Mouse (Mus musculus): ENCODE data around the gene Rtn4rl1.
"Not testable (repeated sequence)": the region's sequence is repeated elsewhere in the genome, so short reads cannot be mapped to it uniquely, and the experiment has no call there.

The Rtn4rl1 gene

GRCm38 (mm10) chr11:75288517-75288916, 94.9 kb downstream of the Rtn4rl1 start:
- no peak for ATAC-seq (ENCODE audit: insufficient number of reproducible peaks, low FRiP score, low TSS enrichment)

GRCm38 (mm10) chr11:75289120-75289519, 95.5 kb downstream of the Rtn4rl1 start:
- no peak for ATAC-seq (ENCODE audit: insufficient number of reproducible peaks, low FRiP score, low TSS enrichment)

- ATAC-seq (ENCODE audit: insufficient number of reproducible peaks, low FRiP score, low TSS enrichment): peak; percentile 61; the same call in 1 of the 2 replicates
Measured at GRCm38 (mm10) chr11:75290566-75291271, 97.1 kb downstream of the Rtn4rl1 start.

- no peak for ATAC-seq (ENCODE audit: insufficient number of reproducible peaks, low FRiP score, low TSS enrichment)
Measured at GRCm38 (mm10) chr11:75291389-75292215, 98.0 kb downstream of the Rtn4rl1 start.

DNA sequence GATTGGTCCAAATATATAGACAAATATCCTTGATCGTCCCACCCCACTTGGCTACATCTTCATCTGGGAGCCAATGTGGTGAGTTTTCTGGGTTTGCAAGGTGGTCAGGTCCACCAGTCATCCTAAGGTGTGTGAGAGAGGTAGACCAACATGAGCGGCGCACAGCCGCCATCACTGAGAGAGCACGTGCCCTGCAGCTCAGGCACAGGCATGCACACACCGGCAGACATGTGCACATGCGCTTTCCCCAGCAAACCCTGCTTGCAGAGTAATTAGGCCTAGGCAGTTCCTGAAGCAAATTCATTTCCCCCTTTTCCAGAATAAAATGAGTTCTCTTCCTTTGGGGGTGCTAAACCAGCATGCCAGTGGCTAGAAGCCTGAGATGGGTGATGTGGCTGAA, 98.7 kb downstream of the Rtn4rl1 start:
- no peak for ATAC-seq (ENCODE audit: insufficient number of reproducible peaks, low FRiP score, low TSS enrichment)

- ATAC-seq (ENCODE audit: insufficient number of reproducible peaks, low FRiP score, low TSS enrichment): no peak
Measured at GRCm38 (mm10) chr11:75293852-75294361, 100.3 kb downstream of the Rtn4rl1 start.

- ATAC-seq (ENCODE audit: insufficient number of reproducible peaks, low FRiP score, low TSS enrichment): no peak
Measured at GRCm38 (mm10) chr11:75294862-75295261, 101.3 kb downstream of the Rtn4rl1 start.

DNA sequence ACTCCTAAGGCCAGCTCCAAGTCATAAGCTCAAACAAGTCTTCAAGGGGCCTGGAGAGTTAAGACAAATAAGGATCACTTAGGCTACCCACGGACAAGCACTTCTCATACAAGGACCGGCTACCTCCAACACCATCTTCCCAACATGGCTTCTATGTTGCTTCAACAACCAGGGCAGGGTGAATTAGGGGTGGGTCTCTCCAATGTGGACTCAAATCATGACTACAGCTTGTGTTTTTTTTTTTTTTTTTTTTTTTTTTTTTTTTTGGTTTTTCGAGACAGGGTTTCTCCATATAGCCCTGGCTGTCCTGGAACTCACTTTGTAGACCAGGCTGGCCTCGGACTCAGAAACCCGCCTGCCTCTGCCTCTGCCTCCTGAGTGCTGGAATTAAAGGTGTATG, 102.0 kb downstream of the Rtn4rl1 start:
- not testable (repeated sequence) for ATAC-seq (ENCODE audit: insufficient number of reproducible peaks, low FRiP score, low TSS enrichment)

GRCm38 (mm10) chr11:75296406-75297005, 102.9 kb downstream of the Rtn4rl1 start:
- ATAC-seq (ENCODE audit: insufficient number of reproducible peaks, low FRiP score, low TSS enrichment): no peak

GRCm38 (mm10) chr11:75297631-75298030, 104.0 kb downstream of the Rtn4rl1 start:
- ATAC-seq (ENCODE audit: insufficient number of reproducible peaks, low FRiP score, low TSS enrichment): no peak

DNA sequence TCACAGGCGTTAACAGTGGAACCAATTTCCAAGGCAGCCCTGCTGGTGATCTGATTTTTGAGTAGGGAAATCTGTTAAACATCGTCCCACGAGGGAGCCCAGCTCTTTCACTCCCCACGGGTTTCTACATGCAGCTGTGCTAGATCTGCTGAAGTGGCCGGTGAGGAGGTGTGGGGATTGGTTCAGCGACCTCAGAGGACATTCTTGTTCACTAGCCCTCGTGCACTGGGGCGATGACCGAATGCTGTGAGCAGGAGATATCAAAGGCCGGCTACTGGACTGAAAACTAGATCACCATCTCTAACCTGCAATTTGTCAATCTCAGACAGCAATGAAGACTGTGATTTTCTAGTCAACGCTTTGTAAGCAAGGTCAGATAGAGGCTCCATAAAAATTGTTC, 104.9 kb downstream of the Rtn4rl1 start:
- no peak for ATAC-seq (ENCODE audit: insufficient number of reproducible peaks, low FRiP score, low TSS enrichment)

- ATAC-seq (ENCODE audit: insufficient number of reproducible peaks, low FRiP score, low TSS enrichment): no peak
Measured at GRCm38 (mm10) chr11:75299786-75300185, 106.2 kb downstream of the Rtn4rl1 start.

- no peak for ATAC-seq (ENCODE audit: insufficient number of reproducible peaks, low FRiP score, low TSS enrichment)
Measured at GRCm38 (mm10) chr11:75300954-75301353, 107.4 kb downstream of the Rtn4rl1 start.

GRCm38 (mm10) chr11:75304797-75305196, 111.2 kb downstream of the Rtn4rl1 start:
- ATAC-seq (ENCODE audit: insufficient number of reproducible peaks, low FRiP score, low TSS enrichment): no peak

DNA sequence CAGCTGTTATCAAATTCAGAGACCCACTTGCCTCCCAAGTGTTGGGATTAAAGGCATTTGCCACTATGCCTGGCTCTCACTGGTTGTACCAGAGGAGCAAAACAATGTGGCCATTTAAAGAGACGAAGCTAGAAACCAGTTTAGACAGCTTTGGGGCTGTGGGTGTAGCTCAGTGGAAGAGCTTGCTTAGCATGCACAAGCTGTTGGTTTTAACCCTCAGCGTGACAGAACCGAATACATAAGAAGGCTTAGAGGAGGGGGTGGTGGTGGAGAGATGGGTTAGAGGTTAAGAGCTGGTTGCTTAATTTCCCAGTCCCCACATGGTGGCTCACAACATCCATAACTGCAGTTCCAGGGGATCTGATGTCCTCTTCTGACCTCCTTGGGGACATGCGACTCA, 115.1 kb downstream of the Rtn4rl1 start:
- ATAC-seq (ENCODE audit: insufficient number of reproducible peaks, low FRiP score, low TSS enrichment): no peak

GRCm38 (mm10) chr11:75310813-75311212, 117.2 kb downstream of the Rtn4rl1 start:
- no peak for ATAC-seq (ENCODE audit: insufficient number of reproducible peaks, low FRiP score, low TSS enrichment)

GRCm38 (mm10) chr11:75311751-75312150, 118.2 kb downstream of the Rtn4rl1 start:
- ATAC-seq (ENCODE audit: insufficient number of reproducible peaks, low FRiP score, low TSS enrichment): no peak

DNA sequence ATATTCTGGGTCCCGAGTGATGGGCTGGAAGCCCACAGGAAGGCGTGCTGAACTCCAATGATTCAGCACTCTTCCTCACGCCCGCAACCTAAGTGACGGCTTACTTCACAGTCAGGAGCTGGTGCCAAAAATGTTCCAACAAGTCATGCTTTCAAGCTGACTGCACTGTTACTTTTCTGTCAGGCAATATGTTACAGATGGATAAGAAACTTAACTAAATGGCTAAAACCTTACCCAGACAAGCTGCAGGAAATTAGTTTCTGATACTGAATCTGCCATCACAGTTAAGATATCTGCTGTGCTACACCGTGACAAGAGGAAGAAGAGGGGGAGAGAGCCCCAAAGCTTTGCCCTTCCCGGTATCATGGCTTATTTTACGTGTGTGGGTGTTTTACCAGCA, 120.3 kb downstream of the Rtn4rl1 start:
- no peak for ATAC-seq (ENCODE audit: insufficient number of reproducible peaks, low FRiP score, low TSS enrichment)
